Mouse (Mus musculus) CD4-positive helper T cell, adult 2 months (primary cell): ENCODE data around the gene Trim3.
A peak's percentile ranks its signal among the peaks of the same experiment; 100 is the strongest.

Experiments used
- DNase-seq: peaks from one replicate; pipeline ENCODE4 v3.0.0-alpha.2; 2012; ENCODE audit warnings: low read depth, missing footprints, low spot score

Trim3 gene

DNA sequence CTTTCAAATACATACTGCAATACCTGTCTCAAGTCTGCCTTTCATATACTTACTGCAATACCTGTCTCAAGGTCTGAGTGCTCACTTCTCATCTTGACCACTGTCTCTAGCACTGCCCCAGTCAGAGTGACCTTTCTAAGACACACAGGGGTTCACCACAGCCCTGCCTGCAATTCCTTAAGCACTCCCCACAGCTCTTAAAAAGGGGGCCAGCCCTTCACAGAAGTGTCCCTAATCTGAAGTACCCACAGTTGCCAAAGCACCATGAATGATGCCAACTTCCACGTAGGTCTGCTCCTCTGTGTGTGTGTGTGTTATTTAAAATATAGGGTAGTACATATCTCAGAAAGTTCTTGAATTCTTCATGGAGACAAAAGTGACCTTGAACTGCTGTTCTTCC lies 21.6 kb downstream of the Trim3 start:
- no peak for DNase-seq

DNA sequence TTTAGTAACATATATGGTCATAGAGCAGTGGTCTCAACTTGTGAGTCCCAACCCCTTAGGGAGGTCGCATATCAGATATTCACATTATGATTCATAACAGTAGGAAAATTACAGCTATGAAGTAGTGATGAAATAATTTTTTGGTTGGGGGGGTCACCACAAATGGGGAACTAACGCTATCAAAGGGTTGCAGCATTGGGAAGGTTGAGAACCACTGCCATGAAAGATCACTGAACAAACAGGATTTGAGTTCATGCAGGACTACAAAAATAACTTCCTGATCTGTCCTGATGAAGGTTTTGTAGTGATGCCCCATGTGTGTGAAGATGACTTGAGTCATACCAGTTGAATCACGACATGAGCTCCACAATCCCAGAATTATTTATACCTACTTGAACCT lies 24.9 kb downstream of the Trim3 start:
- no peak for DNase-seq

DNA sequence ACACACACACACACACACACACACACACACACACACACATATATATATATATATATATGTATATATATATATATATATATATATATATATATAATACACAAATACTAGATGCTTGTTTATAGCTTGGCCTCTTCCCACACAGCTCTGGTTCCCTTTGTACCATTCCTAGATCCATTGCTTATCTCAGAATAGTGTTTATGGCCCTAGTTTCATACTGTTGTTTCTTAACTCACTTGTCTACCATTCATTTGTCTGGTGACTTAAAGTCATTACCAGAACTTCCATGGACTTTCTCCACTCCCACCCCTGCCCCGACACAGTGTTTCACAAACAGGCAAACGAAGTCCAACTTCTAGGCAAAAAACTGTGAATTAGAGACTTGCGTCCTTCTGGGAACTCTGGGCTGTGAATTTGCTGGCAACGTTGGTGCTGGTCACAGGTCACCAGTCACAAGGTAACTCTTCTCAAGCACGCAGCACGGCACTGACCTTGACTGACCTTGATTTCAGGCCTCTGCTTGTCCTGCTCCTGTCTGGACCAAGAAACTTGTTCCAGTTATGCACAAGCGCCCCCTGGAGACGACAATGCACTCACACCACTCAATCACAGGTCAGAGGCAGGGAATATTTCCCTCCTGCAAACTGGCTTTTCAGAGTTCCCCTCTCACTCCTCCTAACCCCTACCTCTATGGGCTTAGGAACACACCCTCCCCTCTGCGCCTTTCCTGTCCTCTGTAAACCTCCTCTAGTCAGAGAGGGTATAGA lies 30.3 kb downstream of the Trim3 start:
- peak; percentile 24 for DNase-seq

DNA sequence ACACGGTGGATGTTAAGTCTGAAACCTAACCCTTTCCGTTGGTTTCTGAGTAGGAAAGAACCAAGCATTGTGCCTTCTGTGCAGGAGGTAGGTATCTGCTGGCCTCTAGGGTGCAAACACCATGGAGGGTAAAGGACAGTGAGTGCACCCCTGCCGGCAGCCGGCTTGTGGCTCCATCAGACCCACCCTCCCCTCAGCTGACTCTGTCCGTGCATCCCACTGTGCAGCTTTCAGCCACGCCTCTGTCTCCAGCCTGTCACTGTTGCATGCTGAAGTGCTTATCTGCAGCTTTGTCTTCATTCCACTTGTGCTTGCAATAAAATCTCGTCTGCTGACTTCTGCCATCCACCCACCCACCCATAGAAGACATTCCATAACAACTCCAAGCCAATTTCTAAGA lies 43.3 kb downstream of the Trim3 start:
- DNase-seq = no peak

DNA sequence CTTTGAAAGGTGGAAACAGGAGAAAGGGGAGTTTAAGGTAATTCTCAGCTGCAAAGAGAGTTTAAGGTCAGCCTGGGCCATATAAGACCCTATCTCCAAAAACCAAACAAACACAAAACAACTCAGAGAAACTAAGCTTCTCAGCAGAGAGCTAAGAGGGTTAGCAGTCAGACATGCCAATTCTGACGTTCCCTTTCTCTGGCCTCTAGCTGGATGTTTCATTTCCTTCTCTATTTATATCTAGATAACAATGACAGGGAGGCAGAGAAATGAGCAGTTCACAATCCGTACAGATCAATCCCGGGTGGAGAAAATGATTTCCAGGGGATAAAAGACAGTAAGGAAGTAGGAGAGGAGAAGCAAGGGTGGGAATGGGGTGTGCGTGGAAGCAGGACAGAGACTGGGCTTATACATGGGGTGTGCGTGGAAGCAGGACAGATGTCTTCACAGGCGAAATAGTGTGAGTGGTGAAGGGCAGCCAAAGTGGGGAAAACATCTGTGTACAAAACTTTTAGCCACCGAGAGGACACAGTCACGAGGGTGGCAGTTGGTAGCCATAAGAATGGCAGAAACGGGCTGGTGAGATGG lies 45.0 kb downstream of the Trim3 start:
- DNase-seq = no peak

DNA sequence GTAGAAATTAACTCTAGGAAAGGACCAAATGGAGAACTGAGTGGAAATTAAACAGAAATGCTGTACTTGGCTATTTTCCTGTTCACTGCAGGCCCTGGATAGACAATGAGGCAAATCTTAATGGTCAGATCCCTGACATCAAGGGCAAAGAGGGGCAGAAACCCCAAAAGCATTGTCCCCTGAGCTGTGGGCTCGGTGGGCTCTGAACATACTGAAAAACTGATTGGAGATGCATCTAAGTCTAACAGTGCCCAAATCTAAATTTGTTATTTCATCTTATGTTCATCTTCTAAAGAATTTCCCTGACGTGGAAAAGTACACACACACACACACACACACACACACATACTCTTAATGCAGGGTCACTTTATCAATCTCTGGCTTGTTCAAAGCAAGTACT lies 51.4 kb downstream of the Trim3 start:
- DNase-seq = no peak

DNA sequence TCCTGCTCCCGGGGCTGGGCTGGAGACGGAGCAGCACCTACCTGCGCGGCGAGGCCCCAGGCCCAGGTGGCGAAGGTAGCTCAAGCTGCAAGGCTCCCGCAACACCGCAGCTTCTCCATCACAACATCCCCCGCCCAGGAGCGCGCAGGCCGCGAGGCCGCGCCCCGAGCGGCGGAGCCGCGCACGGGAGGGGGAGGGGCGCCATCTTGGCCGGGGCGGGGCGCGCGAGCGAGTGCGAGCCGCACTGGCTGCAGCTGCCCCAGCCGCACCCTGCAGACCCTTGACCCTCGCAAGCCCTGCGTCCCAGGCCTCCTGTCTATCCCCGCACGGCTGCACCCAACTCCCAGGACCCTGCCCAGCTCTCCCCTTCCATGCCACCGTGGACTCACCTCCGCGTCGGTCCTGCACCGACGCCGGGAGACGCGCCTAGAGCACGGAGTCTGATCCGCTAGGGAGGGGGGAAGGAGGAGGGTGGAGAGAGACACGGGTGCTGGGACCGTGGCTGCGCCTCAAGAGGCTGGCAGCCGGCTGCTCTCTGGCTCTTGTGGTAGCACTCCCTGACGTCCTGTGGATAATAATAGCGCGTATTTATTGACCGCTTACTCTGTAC lies 52.2 kb downstream of the Trim3 start, which contains the start of gene Apbb1:
TSS of gene Apbb1 (minus strand) at position 560 of the 610 bp plus-strand sequence.
- DNase-seq = peak; percentile 66

DNA sequence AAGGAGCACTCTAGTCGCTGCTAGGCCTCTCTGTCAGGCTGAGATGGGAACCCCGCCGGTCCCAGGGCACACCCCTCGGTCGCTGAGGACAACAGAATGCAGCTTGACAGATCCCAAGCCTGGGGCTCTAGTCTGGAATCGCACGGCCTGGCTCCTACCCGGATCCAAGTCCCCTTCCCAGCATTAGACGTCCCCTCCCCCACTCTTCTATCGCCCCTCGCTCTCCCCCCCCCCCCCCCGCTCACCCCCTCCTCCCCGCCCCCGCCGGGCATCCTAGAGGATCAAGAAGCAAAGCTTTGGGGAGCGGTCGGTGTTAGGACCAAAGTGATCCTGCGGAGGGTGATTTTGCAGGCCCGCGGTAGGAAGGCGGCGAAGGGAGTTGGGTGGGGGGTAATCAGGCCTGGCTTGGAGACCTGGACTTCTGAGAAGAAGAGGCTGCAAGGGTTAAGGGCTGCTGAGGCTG lies 52.7 kb downstream of the Trim3 start:
- no peak for DNase-seq

DNA sequence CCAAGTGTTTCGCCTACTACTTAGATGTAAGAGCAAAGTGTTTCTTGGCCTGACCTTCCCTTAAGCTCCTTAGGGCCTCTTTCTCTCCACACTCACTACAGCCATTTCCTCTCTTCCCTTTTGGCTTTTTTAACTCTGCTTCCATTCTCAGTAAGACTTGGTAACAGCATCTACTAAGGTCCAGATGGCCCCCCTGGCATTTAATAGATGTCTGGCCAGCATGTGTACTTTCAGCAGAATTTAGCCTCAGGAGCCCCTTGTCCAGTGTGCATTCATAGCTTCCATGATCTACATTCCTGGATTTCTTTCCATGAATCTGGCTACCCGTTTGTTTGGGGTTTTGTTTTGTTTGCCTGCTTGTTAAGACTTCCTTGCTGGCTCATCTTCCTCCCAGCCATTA lies 54.9 kb downstream of the Trim3 start:
- no peak for DNase-seq

DNA sequence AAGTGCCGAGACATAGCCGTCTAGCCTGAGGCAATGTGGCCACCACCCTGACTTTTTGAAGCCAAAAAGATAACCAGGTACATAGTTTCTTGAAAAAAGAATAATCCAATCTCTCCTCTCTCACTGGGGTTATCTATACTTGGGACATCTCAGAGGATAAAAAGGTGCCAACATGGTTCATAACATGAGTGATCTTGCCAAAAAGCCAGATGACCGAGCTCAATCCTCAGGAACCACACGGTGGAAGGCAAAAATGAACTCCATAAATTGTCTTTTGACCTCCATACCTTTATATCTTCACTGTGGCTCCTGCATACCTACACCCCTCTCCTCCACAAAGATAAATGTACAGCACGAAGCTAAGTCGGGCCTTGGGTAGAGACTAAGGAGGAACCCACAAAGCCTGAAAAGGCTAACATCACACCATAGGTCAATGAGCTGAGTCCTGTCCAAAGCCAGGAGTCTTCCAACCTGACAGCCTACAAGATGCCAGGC lies 55.9 kb downstream of the Trim3 start:
- DNase-seq = no peak

DNA sequence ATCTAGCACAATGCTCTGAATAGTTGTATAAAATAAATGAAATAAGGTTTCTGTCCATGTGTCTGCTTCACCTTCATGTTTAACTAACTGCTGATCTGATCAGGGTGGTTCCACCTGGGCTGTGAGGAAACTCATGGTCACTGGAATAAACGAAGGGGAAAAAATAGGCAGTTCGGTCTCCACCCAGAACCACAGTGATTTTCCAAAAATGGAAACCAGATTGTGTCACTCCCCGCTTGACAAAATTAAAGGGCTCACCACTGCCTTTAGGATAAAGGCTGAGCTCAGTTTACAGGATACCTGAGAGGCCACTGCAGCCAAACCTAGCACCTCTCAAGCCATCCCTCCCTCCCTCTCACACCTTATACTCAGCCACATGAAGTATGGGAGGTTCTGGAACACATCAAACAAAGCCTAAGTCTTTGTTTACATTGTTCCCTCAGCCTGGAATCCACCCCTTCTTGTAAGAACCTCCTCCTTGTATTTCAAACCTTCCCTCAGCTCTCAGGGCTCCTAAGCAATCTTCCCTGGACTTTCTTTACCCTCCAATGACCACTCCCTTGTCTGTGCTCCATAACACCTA lies 57.1 kb downstream of the Trim3 start:
- no peak for DNase-seq

DNA sequence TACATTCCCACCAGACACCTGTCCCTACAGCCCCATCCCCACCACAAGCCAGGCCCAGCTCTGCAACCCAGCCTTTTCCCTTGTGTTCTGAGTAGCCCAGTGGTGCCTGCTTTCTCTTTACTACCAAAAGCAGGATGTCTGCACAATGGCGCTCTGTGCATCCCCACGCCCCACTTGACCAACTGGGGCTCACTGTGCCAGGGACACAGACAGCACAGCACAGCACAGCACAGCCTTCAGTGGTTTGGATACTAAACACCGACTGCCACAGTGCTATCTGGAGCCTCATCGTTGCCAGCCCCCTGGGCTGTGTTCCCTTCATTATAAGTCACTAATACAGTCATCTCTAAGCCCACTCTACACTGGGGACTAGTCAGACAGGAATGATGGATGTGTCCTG lies 58.8 kb downstream of the Trim3 start:
- no peak for DNase-seq

DNA sequence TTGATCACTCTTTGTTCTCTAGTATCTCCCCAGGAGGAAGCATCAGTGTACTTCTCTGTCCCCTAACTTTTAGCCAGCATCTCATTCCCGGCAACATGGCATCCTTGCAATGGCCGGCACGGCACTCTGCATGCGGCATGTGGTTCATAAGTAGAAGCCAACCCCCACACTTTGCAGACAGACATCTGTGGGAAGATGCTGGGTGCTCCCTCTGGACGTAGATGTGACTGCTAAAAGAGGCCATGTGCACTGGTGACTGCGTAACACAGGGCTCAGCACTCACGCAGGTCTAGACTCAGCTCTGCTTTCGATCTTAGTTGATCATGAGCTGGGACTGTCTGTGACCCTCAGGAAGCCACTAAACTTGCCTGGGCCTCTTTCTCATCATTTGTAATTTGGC lies 60.4 kb downstream of the Trim3 start:
- DNase-seq = no peak

DNA sequence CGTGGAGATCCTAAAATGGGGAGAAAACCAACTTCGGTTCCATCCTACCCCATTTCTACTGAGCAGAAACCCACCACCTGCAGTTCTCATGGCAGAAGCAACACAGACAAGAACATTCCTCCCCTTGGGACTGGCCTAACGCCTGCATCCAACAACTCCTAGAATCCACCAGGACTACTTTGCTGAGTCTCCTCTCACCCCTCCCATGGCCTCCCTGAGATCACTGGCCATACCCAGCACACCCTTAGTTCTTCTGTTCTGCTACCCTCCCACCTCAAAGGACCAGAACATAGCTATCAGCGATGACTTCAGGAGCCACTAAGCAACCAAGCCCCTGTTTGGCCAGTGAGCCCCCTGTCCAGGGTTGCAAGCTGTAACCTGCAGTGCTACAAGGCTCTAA lies 62.6 kb downstream of the Trim3 start:
- no peak for DNase-seq

DNA sequence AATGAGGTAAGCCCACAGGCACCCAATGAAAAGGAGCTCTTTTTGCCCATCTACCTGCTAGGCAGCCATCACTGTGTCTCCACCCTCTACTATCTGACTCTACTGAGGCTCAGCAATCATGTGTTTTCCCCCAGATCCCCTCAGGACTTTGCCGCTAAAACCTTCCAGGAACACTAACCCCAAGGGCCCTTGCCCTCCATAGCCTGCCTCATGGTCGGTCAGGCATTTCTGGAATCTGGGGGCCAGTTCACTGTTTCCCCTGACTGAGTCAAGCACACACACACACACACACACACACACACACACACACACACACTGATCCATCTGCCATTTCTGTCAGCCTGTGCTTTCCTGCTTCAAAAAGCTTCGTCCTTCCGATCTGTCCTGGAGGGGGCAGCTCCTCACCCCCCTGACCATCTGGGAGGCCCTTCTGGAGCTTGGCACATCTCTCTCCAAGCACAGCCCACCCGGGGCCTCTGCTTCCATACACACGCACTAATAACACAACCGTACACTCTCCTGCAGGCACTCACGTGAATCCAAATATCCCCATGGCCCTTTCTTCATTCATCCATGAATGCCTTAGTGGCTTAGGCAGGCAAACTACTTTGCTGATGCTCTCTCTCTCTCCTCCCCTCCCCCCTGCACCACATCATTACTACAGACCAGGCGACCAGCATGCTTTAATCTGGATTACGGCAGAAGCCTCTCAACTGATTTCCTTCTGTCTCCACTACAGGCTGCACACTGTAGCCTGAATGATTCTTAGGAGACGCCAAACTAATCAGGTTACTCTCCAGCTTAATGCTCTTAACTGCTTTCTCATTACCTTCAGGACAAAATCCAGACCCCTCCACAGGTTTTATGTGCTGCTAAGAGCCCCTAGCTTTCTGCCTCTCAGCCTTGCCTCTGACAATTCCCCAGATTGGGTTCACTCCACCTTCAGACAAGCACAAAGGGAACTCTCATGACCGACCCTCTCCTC lies 63.6 kb downstream of the Trim3 start:
- no peak for DNase-seq

DNA sequence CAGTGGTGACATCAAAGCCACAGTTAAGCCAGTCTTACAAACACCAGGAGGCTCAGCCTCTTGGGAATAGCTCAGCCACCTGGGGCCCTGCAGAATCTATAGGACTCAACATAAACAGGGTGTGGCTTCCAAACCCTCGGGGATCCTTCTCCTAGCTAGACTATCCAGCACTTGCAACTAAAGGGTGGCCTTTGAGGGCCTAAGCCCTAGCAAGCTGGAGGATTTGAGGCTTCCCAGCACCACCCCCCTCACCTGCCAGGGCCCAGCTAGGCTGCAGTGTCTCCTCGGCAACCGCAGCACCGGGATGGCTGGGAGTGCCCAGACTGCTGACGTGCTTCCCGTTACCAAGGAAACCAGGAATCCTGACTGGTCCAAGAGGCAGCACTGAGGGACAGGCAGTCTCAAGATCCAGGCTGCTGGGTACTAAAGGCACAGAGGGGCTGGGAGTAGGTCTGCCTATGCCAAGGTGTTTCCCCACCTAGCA lies 64.3 kb downstream of the Trim3 start:
- DNase-seq = no peak

DNA sequence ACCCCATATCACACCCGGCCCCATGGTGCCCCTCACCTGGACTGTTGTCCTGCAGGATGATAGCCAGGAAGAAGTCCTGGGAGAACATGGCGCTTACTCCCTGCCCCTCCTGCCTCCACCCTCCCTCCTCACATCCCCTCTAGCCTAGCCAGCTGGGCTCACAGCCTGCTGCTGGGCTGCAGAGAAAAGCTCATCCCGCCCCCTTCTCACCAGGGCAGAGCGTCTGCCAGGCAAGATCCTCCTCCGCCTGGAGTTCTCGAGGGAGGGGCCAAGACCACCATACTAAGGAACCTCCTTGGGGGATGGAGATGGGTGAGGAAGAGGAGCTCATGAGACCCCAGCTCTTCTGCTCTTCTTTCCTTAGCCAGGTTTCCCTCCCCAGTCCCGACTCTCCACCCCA lies 64.8 kb downstream of the Trim3 start:
- DNase-seq = no peak

DNA sequence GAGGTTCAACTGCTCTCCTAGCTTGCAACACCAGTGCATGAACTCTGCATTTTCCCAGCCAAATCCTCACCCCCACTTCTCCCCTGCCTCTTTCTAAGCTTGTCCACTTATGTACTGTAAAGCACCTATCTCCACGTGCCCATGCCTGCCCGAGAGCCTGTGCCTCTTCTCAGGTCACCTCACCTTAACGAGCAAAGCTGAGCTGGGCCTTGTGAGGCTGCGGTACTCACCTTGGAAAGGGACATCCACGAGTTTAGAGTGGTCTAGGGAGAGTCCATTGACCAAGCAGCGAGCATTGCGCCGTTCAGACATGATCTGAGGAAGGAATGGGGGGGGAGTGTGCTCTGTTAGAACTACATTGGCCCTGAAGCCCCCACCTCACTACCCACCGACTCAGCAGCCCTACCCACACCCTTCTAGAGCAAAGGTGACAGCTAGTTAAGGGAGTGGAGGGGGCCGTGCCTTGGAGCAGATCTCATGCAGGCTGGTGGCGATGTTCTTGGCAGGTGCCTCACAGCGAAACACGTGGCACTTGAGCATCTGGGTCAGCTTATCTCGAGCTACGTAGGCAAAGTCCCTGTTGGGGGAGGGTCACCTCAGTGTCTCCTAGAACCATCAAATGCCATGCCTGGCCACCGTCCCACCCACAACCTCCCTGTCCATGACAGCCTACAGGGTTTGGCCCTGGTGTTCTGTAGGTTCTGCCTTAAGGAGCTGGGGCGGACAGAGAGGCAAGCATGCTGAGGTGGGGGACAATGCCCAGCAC lies 68.1 kb downstream of the Trim3 start:
- no peak for DNase-seq

DNA sequence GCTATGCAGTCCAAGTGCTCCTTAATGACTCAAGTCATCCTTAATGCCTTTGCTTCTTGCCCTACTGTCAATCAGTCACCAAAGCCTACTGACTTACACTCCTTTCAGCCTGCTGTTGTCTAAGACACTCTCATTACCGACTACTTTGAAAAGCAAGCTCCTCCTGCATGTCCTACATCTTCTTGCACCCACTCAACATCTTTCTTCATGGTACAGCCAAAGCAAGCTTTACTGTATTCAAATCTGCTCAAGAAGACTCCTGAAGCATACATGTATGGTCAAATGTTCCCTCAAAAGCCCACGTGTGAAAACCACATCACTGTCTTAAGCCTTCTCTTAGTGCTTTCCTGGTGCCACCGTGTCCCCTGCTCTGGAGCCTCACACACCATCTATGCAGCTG lies 70.0 kb downstream of the Trim3 start:
- DNase-seq = no peak

DNA sequence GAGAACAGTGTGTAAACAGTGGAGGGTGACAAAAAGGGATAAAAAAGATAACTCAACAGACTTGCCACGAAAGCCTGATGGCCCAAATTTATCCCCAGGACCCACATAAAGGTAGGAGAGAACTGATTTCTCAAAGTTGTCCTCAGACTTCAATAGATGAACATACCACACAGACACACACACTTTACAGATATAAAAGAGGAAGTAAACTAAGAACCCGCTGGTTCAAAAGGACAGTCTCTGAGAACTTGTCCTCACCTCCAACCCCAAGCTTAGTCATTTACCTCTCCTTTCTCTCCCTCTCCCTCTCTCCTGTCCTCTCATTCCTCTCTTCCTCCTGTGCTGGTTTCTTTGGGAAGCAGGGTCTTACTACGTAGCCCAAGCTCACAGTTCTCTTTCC lies 71.1 kb downstream of the Trim3 start:
- no peak for DNase-seq
